Mouse (Mus musculus) kidney, adult 2 months (tissue): ENCODE measurements at regions not wholly inside any gene's neighbourhood (a gene's known extent, or its start where the extent isn't known, plus 50 kb on each side); places are given as distances from the start of the nearest gene placed in this dataset.
A peak's percentile ranks its signal among the peaks of the same experiment; 100 is the strongest.

ENCODE experiments used
- DNase-seq: peaks from one replicate; pipeline ENCODE4 v3.0.0; 2021
- H3K27ac ChIP-seq: fragments of 200-500 bp; 2 replicates; pipeline ENCODE4 v1.5.1; 2012; ENCODE audit warnings: low read depth, low read length, control low read depth, inconsistent platforms; ENCODE audit not compliant: insufficient read depth
- H3K27me3 ChIP-seq: fragments of 200-500 bp; replicated peaks from 2 replicates; pipeline ENCODE4 v1.6.1; 2012; ENCODE audit warnings: mild to moderate bottlenecking, moderate library complexity, low read length, inconsistent platforms; ENCODE audit not compliant: control insufficient read depth, insufficient read depth
- H3K36me3 ChIP-seq: fragments of 200-500 bp; 2 replicates; pipeline ENCODE4 v1.6.1; 2012; ENCODE audit warnings: mild to moderate bottlenecking, moderate library complexity, low read length, inconsistent platforms; ENCODE audit not compliant: control insufficient read depth, insufficient read depth
- H3K4me1 ChIP-seq: fragments of 200-500 bp; 2 replicates; pipeline ENCODE4 v1.6.1; 2011; ENCODE audit warnings: low read length; ENCODE audit not compliant: control insufficient read depth, insufficient read depth
- H3K4me3 ChIP-seq: fragments of 200-500 bp; 2 replicates; pipeline ENCODE4 v1.5.1; 2011; ENCODE audit warnings: mild to moderate bottlenecking, low read depth, low read length, control low read depth; ENCODE audit not compliant: insufficient read depth
- CTCF ChIP-seq: fragments of 200-500 bp; conservative IDR thresholded peaks from 2 replicates; pipeline ENCODE4 v1.5.1; 2011; ENCODE audit warnings: low read depth, mild to moderate bottlenecking, control low read depth, low read length, moderate library complexity, mixed read lengths; ENCODE audit not compliant: insufficient read depth, insufficient read length
- POLR2A ChIP-seq: fragments of 200-500 bp; IDR thresholded peaks from one replicate; pipeline ENCODE4 v1.6.1; 2011; ENCODE audit warnings: low read depth, low read length, control low read depth
- WGBS: fragments of 180-500 bp; shearing (Covaris S2); methylation state at CpG from one replicate; pipeline ENCODE4 v1.1.7; 2018; 5-methylcytosine and 5-hydroxymethylcytosine counted together

DNA sequence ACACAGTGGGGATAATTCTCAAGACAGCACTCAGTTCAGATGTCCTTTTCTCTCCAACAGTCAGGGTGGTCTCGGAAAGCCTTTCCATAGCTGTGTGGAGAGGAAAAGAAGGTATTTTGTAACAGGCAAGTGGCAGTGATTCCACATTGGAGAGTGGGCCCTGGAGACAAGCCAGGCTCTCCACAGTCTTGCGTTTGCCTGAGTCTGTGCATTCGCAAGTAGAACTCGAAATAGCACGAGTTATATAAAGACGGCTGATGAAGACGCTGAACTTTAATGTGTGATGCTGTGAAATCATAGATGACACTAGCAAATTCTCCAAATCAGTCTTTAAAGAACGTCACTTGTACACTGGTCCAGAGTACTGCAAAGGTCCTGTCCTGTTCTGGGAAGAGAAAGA is 244.6 kb downstream of the Hivep2 start:
- Histone ChIP-seq H3K4me1 (no peaks in the 10 kb centered on the region), H3K36me3 (no peaks in the 10 kb centered on the region), H3K27me3 (no peaks in the 10 kb centered on the region), H3K27ac (no peak overlapping the region), H3K4me3 (no peak overlapping the region)
- TF ChIP-seq CTCF = no peak
- no peak for TF ChIP-seq POLR2A
- DNase-seq = no peak
- 94% methylated on average over 8 of the region's 8 CpGs for WGBS

DNA sequence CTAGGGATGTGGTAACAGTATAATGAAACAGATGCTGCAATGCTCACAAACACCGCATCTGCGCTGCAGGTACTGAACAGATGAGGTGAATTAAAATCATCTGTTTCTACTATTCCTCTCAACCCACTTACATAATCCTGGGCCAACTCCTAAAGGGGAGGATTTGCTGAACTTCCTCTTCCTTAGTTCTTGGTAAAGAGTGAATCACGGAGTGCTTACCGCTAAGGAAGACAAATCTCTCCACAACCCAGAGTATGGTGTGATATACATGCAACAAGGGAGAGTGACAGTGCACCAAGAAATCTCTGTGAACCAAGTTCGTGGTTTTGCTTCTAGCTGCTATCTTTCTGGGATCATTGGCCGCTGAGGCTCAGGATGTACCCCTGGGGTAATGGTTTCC is 244.2 kb downstream of the Hivep2 start:
- 89% methylated on average over 6 of the region's 6 CpGs for WGBS
- Histone ChIP-seq H3K36me3 (no peaks in the 10 kb centered on the region), H3K4me1 (no peaks in the 10 kb centered on the region), H3K27ac (no peak overlapping the region), H3K4me3 (no peak overlapping the region), H3K27me3 (no peaks in the 10 kb centered on the region)
- TF ChIP-seq CTCF (no peak), POLR2A (no peak)
- no peak for DNase-seq

DNA sequence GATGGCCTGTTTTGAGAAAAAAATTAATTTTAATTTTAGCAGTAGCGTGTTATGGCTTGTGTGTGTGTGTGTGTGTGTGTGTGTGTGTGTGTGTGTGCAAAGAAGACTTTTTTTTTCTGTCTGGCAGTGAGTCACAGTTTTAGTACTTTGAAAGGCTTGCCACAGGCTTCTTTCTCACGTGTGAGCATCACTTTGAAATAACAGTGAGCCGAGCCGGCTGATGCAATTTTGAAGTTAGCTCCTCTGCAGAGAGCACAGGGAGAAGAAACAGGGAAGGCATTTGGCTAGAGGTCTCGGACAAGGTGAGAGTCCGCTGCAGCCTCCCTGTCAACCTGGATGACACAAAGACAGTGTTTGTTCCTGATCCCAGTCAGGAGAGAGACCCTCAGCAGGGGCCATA is 242.3 kb downstream of the Hivep2 start:
- WGBS = 84% methylated on average over 6 of the region's 6 CpGs
- H3K4me3 ChIP-seq = no peak overlapping the region
- no peak for TF ChIP-seq CTCF
- TF ChIP-seq POLR2A = no peak
- no peaks in the 10 kb centered on the region for H3K27me3 ChIP-seq
- H3K4me1 ChIP-seq = no peaks in the 10 kb centered on the region
- DNase-seq = no peak
- no peak overlapping the region for H3K27ac ChIP-seq
- H3K36me3 ChIP-seq = no peaks in the 10 kb centered on the region

DNA sequence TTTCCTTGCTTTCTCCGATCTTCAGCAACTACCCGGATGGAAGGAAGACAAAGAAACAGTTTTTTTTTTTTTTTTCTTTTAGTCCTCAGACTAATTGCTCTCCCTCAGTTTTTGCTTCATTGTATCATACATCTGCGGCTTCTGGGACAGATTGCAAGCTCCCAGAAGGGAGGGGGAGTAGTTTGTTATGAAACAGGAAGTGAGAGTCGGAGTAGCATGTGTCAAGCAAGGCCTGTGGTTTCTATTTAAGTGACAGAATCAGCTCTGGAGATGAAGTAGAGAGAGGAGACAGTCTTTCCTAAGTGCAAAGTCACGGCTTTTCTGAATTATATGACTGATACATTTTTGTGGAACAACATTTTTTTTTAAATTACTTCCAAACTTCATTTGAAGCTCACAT is 241.7 kb downstream of the Hivep2 start:
- 63% methylated on average over 5 of the region's 5 CpGs for WGBS
- Histone ChIP-seq H3K27ac (no peak overlapping the region), H3K4me1 (no peaks in the 10 kb centered on the region), H3K4me3 (no peak overlapping the region), H3K27me3 (no peaks in the 10 kb centered on the region), H3K36me3 (no peaks in the 10 kb centered on the region)
- TF ChIP-seq POLR2A (no peak), CTCF (no peak)
- DNase-seq = peak; percentile 27

DNA sequence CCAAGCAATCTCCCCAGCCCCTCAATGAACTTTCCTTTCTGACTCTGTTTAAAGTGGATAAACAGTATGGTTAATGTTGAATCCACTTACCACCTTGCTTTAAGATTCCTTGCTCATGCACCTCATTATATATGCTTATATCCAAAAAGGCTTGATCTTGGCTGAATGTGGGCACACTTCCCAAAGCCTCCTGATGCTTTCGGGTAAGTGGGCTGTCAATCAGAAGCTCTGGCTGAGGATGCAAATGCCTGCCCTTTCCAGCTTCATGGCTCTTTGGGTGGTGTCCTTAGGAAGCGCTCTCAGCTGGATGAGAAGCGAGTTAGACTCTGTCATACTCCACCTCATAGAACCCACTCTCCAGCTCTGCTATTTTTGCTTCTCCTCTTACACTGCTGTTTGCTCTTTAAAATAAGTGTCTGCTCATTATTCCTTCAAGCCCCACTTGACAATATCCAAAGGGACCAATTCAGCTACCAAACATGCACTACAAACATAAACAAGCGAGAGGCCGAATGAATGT is 241.2 kb downstream of the Hivep2 start:
- no peaks in the 10 kb centered on the region for H3K4me1 ChIP-seq
- no peaks in the 10 kb centered on the region for H3K27me3 ChIP-seq
- no peak for DNase-seq
- no peak overlapping the region for H3K27ac ChIP-seq
- TF ChIP-seq CTCF (no peak), POLR2A (no peak)
- H3K4me3 ChIP-seq = no peak overlapping the region
- no peaks in the 10 kb centered on the region for H3K36me3 ChIP-seq
- WGBS = 88% methylated on average over 5 of the region's 5 CpGs
